Comparison of ENCODE assay signal across 8 mouse cellular contexts in the genomic region with DNA sequence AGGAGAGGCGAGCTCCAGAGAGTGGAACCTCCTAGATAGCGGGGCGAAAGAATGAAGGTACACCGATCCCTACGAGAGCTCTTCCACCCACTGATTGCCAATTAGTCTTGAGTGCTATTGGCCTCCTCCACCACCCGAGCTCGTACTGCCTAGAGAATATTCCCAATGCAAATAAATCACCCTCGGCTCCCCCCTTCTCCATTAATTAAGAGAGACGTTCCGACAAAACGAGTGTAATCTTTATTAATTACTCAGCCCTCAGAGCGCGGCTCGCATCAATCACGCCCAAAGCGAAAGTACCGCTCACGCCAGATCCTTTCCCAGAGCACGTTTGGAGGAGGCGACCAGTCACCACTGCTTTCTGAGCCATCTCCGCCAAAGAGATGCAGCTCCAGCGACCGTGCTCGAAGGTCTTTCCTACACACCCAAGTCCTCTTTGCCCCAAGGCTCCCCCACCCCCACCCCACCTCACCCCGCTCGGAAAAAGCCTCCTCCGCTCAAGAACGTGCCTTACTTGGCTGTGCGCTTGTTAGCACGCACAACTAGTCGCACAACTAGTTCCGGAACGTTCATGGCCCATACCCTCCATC. TPM values are rescaled to one million over a fixed set of nuclear protein-coding genes. Genes with fewer than 3 reads are reported as not detected.
DNase-seq lines count a peak whose midpoint lies in the region; ATAC-seq and TF ChIP-seq lines count a peak whose summit lies in the region.

No protein-coding gene starts in this region.

- TF ChIP-seq POLR2A in brain, embryonic 14.5 days (IDR thresholded peaks at IDR 0.05; ENCODE audit: borderline replicate concordance, extremely low read depth, insufficient read depth, insufficient read length, poor library complexity, severe bottlenecking) = no peak

- H3K9ac ChIP-seq in heart, embryonic 12.5 days = peak overlapping the region; percentile 25; the same call in 1 of the 2 replicates
- peak overlapping the region; percentile 14; the same call in 1 of the 2 replicates for H3K9ac ChIP-seq in lung, embryonic 16.5 days (ENCODE audit: low read length)

- H3K4me1 ChIP-seq in heart, embryonic 12.5 days (replicated peaks) = peaks cover 13% of the 10 kb centered on the region; the same call in 1 of the 2 replicates
- peaks cover 5% of the 10 kb centered on the region for H3K4me1 ChIP-seq in lung, embryonic 16.5 days (replicated peaks; ENCODE audit: control insufficient read depth, insufficient read depth, low read length)

- no peaks in the 10 kb centered on the region for H3K9me3 ChIP-seq in heart, embryonic 12.5 days (replicated peaks)
- no peaks in the 10 kb centered on the region for H3K9me3 ChIP-seq in lung, embryonic 16.5 days (ENCODE audit: control insufficient read depth, low read length)

- ATAC-seq in heart, embryonic 12.5 days (ENCODE audit: insufficient number of reproducible peaks, low FRiP score) = no peak
- no peak; the same call in 1 of the 2 replicates for ATAC-seq in lung, embryonic 16.5 days (ENCODE audit: low read depth)

- H3K27ac ChIP-seq in heart, embryonic 12.5 days (ENCODE audit: poor library complexity, severe bottlenecking) = no peak overlapping the region
- H3K27ac ChIP-seq in lung, embryonic 16.5 days (ENCODE audit: low read length) = no peak overlapping the region

- no peak for TF ChIP-seq CTCF in brain, embryonic 14.5 days (IDR thresholded peaks at IDR 0.05; ENCODE audit: borderline replicate concordance, extremely low read depth, insufficient read depth, insufficient read length)

- H3K36me3 ChIP-seq in heart, embryonic 12.5 days = no peaks in the 10 kb centered on the region
- no peaks in the 10 kb centered on the region for H3K36me3 ChIP-seq in lung, embryonic 16.5 days (ENCODE audit: control insufficient read depth, insufficient read depth, low read length)

- peak overlapping the region; percentile 54 for H3K4me3 ChIP-seq in heart, embryonic 12.5 days
- H3K4me3 ChIP-seq in lung, embryonic 16.5 days (ENCODE audit: low read length) = peak overlapping the region; percentile 54

- WGBS in heart, embryonic 12.5 days = under 1% methylated on average over 33 of the region's 33 CpGs
- under 1% methylated on average over 32 of the region's 33 CpGs for WGBS in lung, embryonic 16.5 days

- DNase-seq in heart, adult 9 months (ENCODE audit: low spot score in 2 of 2) = no peak
- DNase-seq in brain, embryonic 14.5 days (ENCODE audit: low read depth) = peak; percentile 79
- DNase-seq in heart, postnatal 4 days = peak; percentile 20
- no peak for DNase-seq in right cerebral cortex, postnatal 25 days
- no peak for DNase-seq in right cerebral cortex, postnatal 10 days (ENCODE audit: low spot score in 2 of 2)
- no peak for DNase-seq in cerebellum, adult 9-11 months

- H3K4me2 ChIP-seq in heart, embryonic 12.5 days = peak overlapping the region; percentile 81
- H3K4me2 ChIP-seq in lung, embryonic 16.5 days (ENCODE audit: low read depth, low read length) = peak overlapping the region; percentile 65

- H3K27me3 ChIP-seq in heart, embryonic 12.5 days (replicated peaks) = peaks cover 89% of the 10 kb centered on the region
- H3K27me3 ChIP-seq in lung, embryonic 16.5 days (ENCODE audit: control insufficient read depth, insufficient read depth, low read depth, low read length) = peaks cover 95% of the 10 kb centered on the region

RNA-seq across cellular contexts. Expression of gene Pax3, which starts 6.8 kb away (rescaled TPM):
- 0.10 and 0.12 TPM in 2 replicates for polyA plus RNA-seq in heart, embryonic 12.5 days (2016; fragmentation: Nextera tagmentation; extraction: Ambion mirVana)
- polyA plus RNA-seq in brain, embryonic 14.5 days (2012; rRNA removed) = 4.8 and 10.6 TPM in 2 replicates
- total RNA-seq in heart, postnatal 4 days (2021) = under 1 TPM in 1 of 2 experiments, not detected in 1; 0.11 TPM
- not detected in 2 replicates for polyA plus RNA-seq in lung, embryonic 16.5 days (2015; fragmentation: Nextera tagmentation; extraction: Ambion mirVana)

Comparison
In these comparisons a context has a peak if more than half of its experiments do, and no peak if none do; other contexts are left out.
1. DNase-seq: peak in brain, embryonic 14.5 days (single experiment) and heart, postnatal 4 days (single experiment); none in heart, adult 9 months (0 of 2), right cerebral cortex, postnatal 25 days (single experiment), right cerebral cortex, postnatal 10 days (0 of 2) and cerebellum, adult 9-11 months (single experiment).